23 mouse cellular contexts compared by ENCODE assay signal in genomic region chr8:87740946-87741530, GRCm38 (mm10).
DNase-seq lines count a peak whose midpoint lies in the region; ATAC-seq and TF ChIP-seq lines count a peak whose summit lies in the region.
"Had no signal": no experiment of that assay in that cellular context is flagged by ENCODE, and none has a peak within 500 bp of the region (broad histone marks: within the 10 kb centered on the region; RNA-seq: fewer than 3 reads in every experiment).

No protein-coding gene starts in this region.

- WGBS in forebrain, embryonic 14.5 days, result 34% methylated on average over 11 of the region's 11 CpGs
- WGBS in forebrain, embryonic 11.5 days, result 70% methylated on average over 11 of the region's 11 CpGs
- WGBS in hindbrain, embryonic 13.5 days, result 71% methylated on average over 11 of the region's 11 CpGs
- 68% methylated on average over 11 of the region's 11 CpGs for WGBS in hindbrain, postnatal 0 days
- WGBS in kidney, adult 2 months, result 79% methylated on average over 11 of the region's 11 CpGs
- WGBS in neural tube, embryonic 13.5 days, result 65% methylated on average over 11 of the region's 11 CpGs
- WGBS in neural tube, embryonic 15.5 days, result 53% methylated on average over 11 of the region's 11 CpGs

- peaks cover 51% of the 10 kb centered on the region for H3K4me1 ChIP-seq in forebrain, embryonic 14.5 days (ENCODE audit: control insufficient read depth, insufficient read depth, low read length)
- H3K4me1 ChIP-seq in forebrain, embryonic 11.5 days (replicated peaks; ENCODE audit: control insufficient read depth, insufficient read depth, low read length), result peaks cover 15% of the 10 kb centered on the region
- H3K4me1 ChIP-seq in hindbrain, embryonic 13.5 days (replicated peaks), result peaks cover 96% of the 10 kb centered on the region
- peaks cover 8% of the 10 kb centered on the region for H3K4me1 ChIP-seq in hindbrain, postnatal 0 days (ENCODE audit: insufficient read depth, low read length)
- H3K4me1 ChIP-seq in kidney, adult 2 months (ENCODE audit: control insufficient read depth, insufficient read depth, low read length), result no peaks in the 10 kb centered on the region
- H3K4me1 ChIP-seq in neural tube, embryonic 13.5 days (replicated peaks), result peaks cover 79% of the 10 kb centered on the region
- peaks cover 50% of the 10 kb centered on the region for H3K4me1 ChIP-seq in neural tube, embryonic 15.5 days

- H3K36me3 ChIP-seq in forebrain, embryonic 14.5 days (ENCODE audit: control insufficient read depth, insufficient read depth, low read length), result no peaks in the 10 kb centered on the region
- no peaks in the 10 kb centered on the region for H3K36me3 ChIP-seq in forebrain, embryonic 11.5 days (ENCODE audit: control insufficient read depth, insufficient read depth, low read length)
- H3K36me3 ChIP-seq in hindbrain, embryonic 13.5 days, result no peaks in the 10 kb centered on the region
- H3K36me3 ChIP-seq in hindbrain, postnatal 0 days (ENCODE audit: insufficient read depth, low read length), result no peaks in the 10 kb centered on the region
- H3K36me3 ChIP-seq in kidney, adult 2 months (ENCODE audit: control insufficient read depth, insufficient read depth, low read length), result no peaks in the 10 kb centered on the region
- H3K36me3 ChIP-seq in neural tube, embryonic 13.5 days, result no peaks in the 10 kb centered on the region
- H3K36me3 ChIP-seq in neural tube, embryonic 15.5 days, result no peaks in the 10 kb centered on the region
- H3K36me3 ChIP-seq: embryonic facial prominence, embryonic 15.5 days; G1E; heart, embryonic 12.5 days; intestine, embryonic 15.5 days had no signal

- H3K9me3 ChIP-seq in forebrain, embryonic 14.5 days (replicated peaks; ENCODE audit: control insufficient read depth, low read length), result no peaks in the 10 kb centered on the region
- no peaks in the 10 kb centered on the region for H3K9me3 ChIP-seq in forebrain, embryonic 11.5 days (ENCODE audit: control insufficient read depth, low read length)
- no peaks in the 10 kb centered on the region for H3K9me3 ChIP-seq in hindbrain, embryonic 13.5 days
- H3K9me3 ChIP-seq in hindbrain, postnatal 0 days (ENCODE audit: low read length), result no peaks in the 10 kb centered on the region
- no peaks in the 10 kb centered on the region for H3K9me3 ChIP-seq in neural tube, embryonic 13.5 days
- H3K9me3 ChIP-seq in neural tube, embryonic 15.5 days (replicated peaks), result no peaks in the 10 kb centered on the region
- H3K9me3 ChIP-seq: embryonic facial prominence, embryonic 15.5 days; forebrain, embryonic 10.5 days; heart, embryonic 12.5 days; intestine, embryonic 15.5 days had no signal

- no peak for TF ChIP-seq POLR2A in kidney, adult 2 months (IDR thresholded peaks at IDR 0.05; ENCODE audit: low read depth, low read length)

- no peak overlapping the region for H3K4me3 ChIP-seq in forebrain, embryonic 14.5 days (ENCODE audit: low read depth, low read length)
- no peak overlapping the region for H3K4me3 ChIP-seq in forebrain, embryonic 11.5 days (ENCODE audit: low read depth, low read length)
- no peak overlapping the region for H3K4me3 ChIP-seq in hindbrain, embryonic 13.5 days
- no peak overlapping the region for H3K4me3 ChIP-seq in hindbrain, postnatal 0 days (ENCODE audit: low read length)
- H3K4me3 ChIP-seq in kidney, adult 2 months (ENCODE audit: insufficient read depth, low read depth, low read length), result no peak overlapping the region
- no peak overlapping the region for H3K4me3 ChIP-seq in neural tube, embryonic 13.5 days
- no peak overlapping the region for H3K4me3 ChIP-seq in neural tube, embryonic 15.5 days (replicated peaks)
- H3K4me3 ChIP-seq: embryonic facial prominence, embryonic 15.5 days; erythroblast, embryonic 14.5 days; forebrain, embryonic 10.5 days; heart, adult 2 months; heart, embryonic 12.5 days; intestine, embryonic 15.5 days had no signal

- H3K9ac ChIP-seq in forebrain, embryonic 14.5 days (ENCODE audit: low read length), result no peak overlapping the region
- H3K9ac ChIP-seq in forebrain, embryonic 11.5 days (ENCODE audit: low read length), result no peak overlapping the region
- no peak overlapping the region for H3K9ac ChIP-seq in hindbrain, embryonic 13.5 days
- no peak overlapping the region for H3K9ac ChIP-seq in hindbrain, postnatal 0 days (replicated peaks; ENCODE audit: low read length)
- H3K9ac ChIP-seq in neural tube, embryonic 13.5 days, result no peak overlapping the region
- H3K9ac ChIP-seq in neural tube, embryonic 15.5 days (replicated peaks), result no peak overlapping the region
- H3K9ac ChIP-seq: embryonic facial prominence, embryonic 15.5 days; heart, embryonic 12.5 days; intestine, embryonic 15.5 days had no signal

- ATAC-seq in forebrain, embryonic 14.5 days, result peak; percentile 10; the same call in 1 of the 2 replicates
- ATAC-seq in forebrain, embryonic 11.5 days (replicated peaks; ENCODE audit: low FRiP score), result no peak
- no peak for ATAC-seq in hindbrain, embryonic 13.5 days (ENCODE audit: low FRiP score)
- no peak for ATAC-seq in hindbrain, postnatal 0 days
- ATAC-seq in neural tube, embryonic 13.5 days (ENCODE audit: low read depth), result 0 out of 2 replicates have a peak, but pooled peaks have one; percentile 8
- ATAC-seq in neural tube, embryonic 15.5 days (ENCODE audit: low FRiP score), result no peak
- ATAC-seq: CD4-positive, CD25-positive, alpha-beta regulatory T cell, adult 4 months; intestine, embryonic 15.5 days had no signal

- peak; percentile 71 for DNase-seq in forebrain, embryonic 14.5 days (ENCODE audit: low spot score)
- no peak for DNase-seq in forebrain, embryonic 11.5 days (ENCODE audit: low spot score)
- no peak for DNase-seq in hindbrain, postnatal 0 days (ENCODE audit: low spot score)
- DNase-seq in kidney, postnatal 4 days, result peak; percentile 39 to 54
- no peak for DNase-seq in kidney, adult 2 months
- DNase-seq: adrenal gland, adult 8-10 months; adrenal gland, postnatal 36 days; B cell, adult 2 months; cerebellum, adult 11 months; cerebellum, adult 8-10 months; cerebellum, postnatal 14 days; embryo, embryonic 11 days; heart, adult 2 months had no signal

- no peak overlapping the region for H3K4me2 ChIP-seq in forebrain, embryonic 14.5 days (ENCODE audit: low read length)
- no peak overlapping the region for H3K4me2 ChIP-seq in forebrain, embryonic 11.5 days (ENCODE audit: low read depth, low read length, severe bottlenecking)
- H3K4me2 ChIP-seq in hindbrain, embryonic 13.5 days, result no peak overlapping the region
- H3K4me2 ChIP-seq in hindbrain, postnatal 0 days (ENCODE audit: low read depth, low read length), result no peak overlapping the region
- H3K4me2 ChIP-seq in neural tube, embryonic 13.5 days, result no peak overlapping the region
- no peak overlapping the region for H3K4me2 ChIP-seq in neural tube, embryonic 15.5 days
- H3K4me2 ChIP-seq: embryonic facial prominence, embryonic 15.5 days; heart, embryonic 12.5 days; intestine, embryonic 15.5 days had no signal

- TF ChIP-seq CTCF in hindbrain, postnatal 0 days (IDR thresholded peaks at IDR 0.05; ENCODE audit: low read depth), result no peak
- no peak for TF ChIP-seq CTCF in kidney, adult 2 months (conservative IDR thresholded peaks at IDR 0.05; ENCODE audit: insufficient read depth, insufficient read length, low read depth, low read length)

- no peaks in the 10 kb centered on the region for H3K27me3 ChIP-seq in forebrain, embryonic 14.5 days (replicated peaks; ENCODE audit: control insufficient read depth, insufficient read depth, low read length)
- no peaks in the 10 kb centered on the region for H3K27me3 ChIP-seq in forebrain, embryonic 11.5 days (ENCODE audit: control insufficient read depth, insufficient read depth, low read length)
- H3K27me3 ChIP-seq in hindbrain, embryonic 13.5 days, result no peaks in the 10 kb centered on the region
- no peaks in the 10 kb centered on the region for H3K27me3 ChIP-seq in hindbrain, postnatal 0 days (ENCODE audit: insufficient read depth, low read length)
- no peaks in the 10 kb centered on the region for H3K27me3 ChIP-seq in kidney, adult 2 months (replicated peaks; ENCODE audit: control insufficient read depth, insufficient read depth, low read length)
- H3K27me3 ChIP-seq in neural tube, embryonic 13.5 days, result no peaks in the 10 kb centered on the region
- no peaks in the 10 kb centered on the region for H3K27me3 ChIP-seq in neural tube, embryonic 15.5 days (replicated peaks)
- H3K27me3 ChIP-seq: embryonic facial prominence, embryonic 15.5 days; heart, embryonic 12.5 days; intestine, embryonic 15.5 days had no signal

- no peak overlapping the region for H3K27ac ChIP-seq in forebrain, embryonic 14.5 days (ENCODE audit: low read depth, low read length)
- no peak overlapping the region for H3K27ac ChIP-seq in forebrain, embryonic 11.5 days (ENCODE audit: low read depth, low read length)
- peak overlapping the region; percentile 92 for H3K27ac ChIP-seq in hindbrain, embryonic 13.5 days
- no peak overlapping the region for H3K27ac ChIP-seq in hindbrain, postnatal 0 days
- H3K27ac ChIP-seq in kidney, adult 2 months (ENCODE audit: insufficient read depth, low read depth, low read length), result no peak overlapping the region
- peak overlapping the region; percentile 87 for H3K27ac ChIP-seq in neural tube, embryonic 13.5 days (replicated peaks)
- no peak overlapping the region for H3K27ac ChIP-seq in neural tube, embryonic 15.5 days (replicated peaks)
- H3K27ac ChIP-seq: embryonic facial prominence, embryonic 15.5 days; forebrain, embryonic 10.5 days; heart, adult 2 months; intestine, embryonic 15.5 days had no signal

Comparison
In these comparisons a context has a peak if more than half of its experiments do, and no peak if none do; other contexts are left out.
1. ATAC-seq: peak in forebrain, embryonic 14.5 days (single experiment) and neural tube, embryonic 13.5 days (single experiment); none in forebrain, embryonic 11.5 days (single experiment), hindbrain, embryonic 13.5 days (single experiment), hindbrain, postnatal 0 days (single experiment) and neural tube, embryonic 15.5 days (single experiment).
2. DNase-seq: peak in forebrain, embryonic 14.5 days (single experiment) and kidney, postnatal 4 days (2 of 2); none in forebrain, embryonic 11.5 days (single experiment), hindbrain, postnatal 0 days (single experiment) and kidney, adult 2 months (single experiment).
3. H3K27ac ChIP-seq: peak in hindbrain, embryonic 13.5 days (single experiment) and neural tube, embryonic 13.5 days (single experiment); none in forebrain, embryonic 14.5 days (single experiment), forebrain, embryonic 11.5 days (single experiment), hindbrain, postnatal 0 days (single experiment), kidney, adult 2 months (single experiment) and neural tube, embryonic 15.5 days (single experiment).